Mouse (Mus musculus): ENCODE results near the gene Mov10l1. TPM values are rescaled to one million over a fixed set of nuclear protein-coding genes. Genes with fewer than 3 reads are reported as not detected.

The Mov10l1 gene
- total and polyA plus RNA-seq, 3 experiments = not detected

DNA sequence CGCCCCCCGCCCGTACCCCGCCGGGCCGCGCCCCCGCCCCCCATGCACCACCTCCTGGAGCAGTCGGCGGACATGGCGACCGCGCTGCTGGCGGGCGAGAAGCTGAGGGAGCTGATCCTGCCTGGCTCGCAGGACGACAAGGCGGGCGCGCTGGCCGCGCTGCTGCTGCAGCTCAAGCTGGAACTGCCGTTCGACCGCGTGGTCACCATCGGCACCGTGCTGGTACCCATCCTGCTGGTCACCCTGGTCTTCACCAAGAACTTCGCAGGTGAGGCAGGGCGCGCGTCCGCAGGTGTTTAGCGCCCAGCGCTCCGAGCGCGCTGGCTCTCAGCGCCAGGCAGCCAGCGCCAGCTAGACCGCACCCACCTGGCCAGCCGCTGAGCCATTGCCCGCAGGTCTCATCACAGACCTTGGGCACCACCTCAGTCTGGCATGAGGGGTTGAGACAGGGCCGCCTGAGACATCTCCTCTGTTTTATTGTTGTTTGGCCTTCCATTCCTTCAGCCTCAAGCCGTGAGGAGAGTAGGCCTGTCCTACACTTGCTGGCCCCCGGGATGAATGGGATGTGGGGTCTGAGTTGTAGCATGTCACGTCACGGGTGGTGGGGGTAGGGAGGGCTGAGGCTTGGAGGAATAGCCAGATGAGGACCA lies 77.4 kb downstream of the Mov10l1 start:
- TF ChIP-seq CTCF (IDR thresholded peaks at IDR 0.05; ENCODE audit: low read depth, low read length) (no peak), TAL1 (conservative IDR thresholded peaks at IDR 0.05; ENCODE audit: low read depth, low read length) (no peak), GATA1 (IDR thresholded peaks at IDR 0.05; ENCODE audit: borderline replicate concordance, low read length) (no peak), POLR2AphosphoS5 (IDR thresholded peaks at IDR 0.05; ENCODE audit: insufficient replicate concordance, low read depth, low read length) (no peak), GATA2 (IDR thresholded peaks at IDR 0.05; ENCODE audit: borderline replicate concordance, low read depth, low read length) (no peak)
- Histone ChIP-seq H3K9me3 (replicated peaks) (peaks cover 4% of the 10 kb centered on the region), H3K4me3 (ENCODE audit: low read depth, low read length) (no peak overlapping the region; the same call in 1 of the 2 replicates), H3K36me3 (replicated peaks) (no peaks in the 10 kb centered on the region), H3K4me1 (ENCODE audit: insufficient read depth, low read depth, low read length) (no peaks in the 10 kb centered on the region; the same call in 1 of the 2 replicates), H3K27me3 (ENCODE audit: insufficient read depth, low read length) (peaks cover 33% of the 10 kb centered on the region)
- ATAC-seq (ENCODE audit: extremely low read depth, insufficient number of reproducible peaks, low FRiP score, poor library complexity, severe bottlenecking) (no peak), DNase-seq (ENCODE audit: low spot score) (no peak)

DNA sequence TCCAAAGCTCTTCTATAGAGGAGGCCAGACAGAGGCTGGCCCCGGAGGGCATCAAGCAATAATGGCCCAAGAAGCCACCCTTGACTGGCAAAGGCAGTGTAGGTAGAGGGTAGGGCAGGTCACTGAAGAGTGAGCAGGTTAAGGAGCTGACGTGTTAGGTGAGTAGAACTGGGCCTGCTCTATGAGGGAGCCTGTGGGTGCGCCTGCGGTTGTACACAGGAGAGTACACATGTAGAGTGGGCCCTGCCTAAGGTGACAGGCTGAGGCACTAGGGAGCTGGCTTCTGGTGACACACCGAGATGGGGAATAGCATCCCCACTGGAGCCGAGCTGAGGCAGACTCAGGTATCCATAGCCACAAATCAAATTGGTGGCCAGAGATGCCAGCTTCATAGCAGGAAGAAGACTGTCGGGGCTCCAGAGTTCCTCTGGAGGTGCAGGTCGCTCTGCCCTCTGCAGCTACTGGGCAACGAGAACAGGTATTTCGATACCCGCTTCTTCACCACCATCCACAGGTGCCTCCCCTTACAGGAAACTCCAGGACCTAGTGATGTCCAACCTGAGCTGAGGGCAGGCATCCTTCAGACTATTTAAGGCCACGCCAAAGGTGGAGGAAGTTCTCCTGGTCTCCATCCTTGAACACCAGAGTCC lies 78.2 kb downstream of the Mov10l1 start:
- Histone ChIP-seq H3K4me1 (ENCODE audit: insufficient read depth, low read depth, low read length) (no peaks in the 10 kb centered on the region; the same call in 1 of the 2 replicates), H3K36me3 (replicated peaks) (no peaks in the 10 kb centered on the region), H3K9me3 (replicated peaks) (peaks cover 4% of the 10 kb centered on the region), H3K27me3 (ENCODE audit: insufficient read depth, low read length) (peaks cover 33% of the 10 kb centered on the region), H3K4me3 (ENCODE audit: low read depth, low read length) (no peak overlapping the region)
- TF ChIP-seq CTCF (IDR thresholded peaks at IDR 0.05; ENCODE audit: low read depth, low read length) = no peak
- TF ChIP-seq GATA1 (IDR thresholded peaks at IDR 0.05; ENCODE audit: borderline replicate concordance, low read length) = no peak
- TF ChIP-seq GATA2 (IDR thresholded peaks at IDR 0.05; ENCODE audit: borderline replicate concordance, low read depth, low read length) = no peak
- TF ChIP-seq TAL1 (conservative IDR thresholded peaks at IDR 0.05; ENCODE audit: low read depth, low read length) = no peak
- no peak for TF ChIP-seq POLR2AphosphoS5 (IDR thresholded peaks at IDR 0.05; ENCODE audit: insufficient replicate concordance, low read depth, low read length)
- DNase-seq (ENCODE audit: low spot score) (no peak), ATAC-seq (ENCODE audit: extremely low read depth, insufficient number of reproducible peaks, low FRiP score, poor library complexity, severe bottlenecking) (no peak)

DNA sequence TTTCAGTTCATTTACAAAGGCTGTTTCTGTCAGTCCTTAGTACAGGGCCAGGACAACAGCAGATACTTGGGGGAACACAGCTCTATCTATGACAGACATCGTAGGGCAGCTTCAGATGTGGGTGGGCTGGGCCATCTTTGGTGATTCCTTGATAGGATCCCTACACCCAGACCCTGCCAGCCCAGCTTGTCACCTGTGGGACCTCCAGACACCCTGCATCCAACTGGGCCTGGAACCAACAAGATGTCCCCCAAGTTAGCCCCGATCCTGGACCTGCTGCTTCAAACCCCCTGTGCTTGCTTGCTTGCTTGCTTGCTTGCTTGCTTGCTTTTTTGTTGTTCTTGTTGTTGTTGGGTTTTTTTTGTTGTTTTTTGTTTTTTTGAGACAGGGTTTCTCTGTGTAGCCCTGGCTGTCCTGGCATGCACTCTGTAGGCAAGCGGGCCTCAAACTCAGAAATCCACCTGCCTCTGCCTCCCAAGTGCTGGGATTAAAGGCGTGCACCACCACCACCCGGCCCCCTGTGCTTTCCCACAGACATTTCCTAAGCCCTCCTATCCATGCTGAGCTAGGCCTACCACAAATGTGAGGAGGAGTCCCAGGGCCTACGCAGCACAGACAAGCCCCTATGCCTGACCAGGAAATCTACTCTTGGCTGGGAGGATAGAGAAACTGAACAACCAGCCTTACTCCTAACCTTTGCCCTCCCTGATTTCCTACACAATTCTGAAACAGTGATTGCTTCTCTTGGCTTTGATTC lies 79.2 kb downstream of the Mov10l1 start:
- Histone ChIP-seq H3K4me1 (ENCODE audit: insufficient read depth, low read depth, low read length) (no peaks in the 10 kb centered on the region; the same call in 1 of the 2 replicates), H3K27me3 (ENCODE audit: insufficient read depth, low read length) (peaks cover 31% of the 10 kb centered on the region), H3K4me3 (ENCODE audit: low read depth, low read length) (no peak overlapping the region), H3K9me3 (replicated peaks) (peaks cover 4% of the 10 kb centered on the region), H3K36me3 (replicated peaks) (no peaks in the 10 kb centered on the region)
- DNase-seq (ENCODE audit: low spot score) (no peak), ATAC-seq (ENCODE audit: extremely low read depth, insufficient number of reproducible peaks, low FRiP score, poor library complexity, severe bottlenecking) (no peak)
- TF ChIP-seq GATA1 (IDR thresholded peaks at IDR 0.05; ENCODE audit: borderline replicate concordance, low read length) (no peak), GATA2 (IDR thresholded peaks at IDR 0.05; ENCODE audit: borderline replicate concordance, low read depth, low read length) (no peak), CTCF (IDR thresholded peaks at IDR 0.05; ENCODE audit: low read depth, low read length) (no peak), POLR2AphosphoS5 (IDR thresholded peaks at IDR 0.05; ENCODE audit: insufficient replicate concordance, low read depth, low read length) (no peak), TAL1 (conservative IDR thresholded peaks at IDR 0.05; ENCODE audit: low read depth, low read length) (no peak)

DNA sequence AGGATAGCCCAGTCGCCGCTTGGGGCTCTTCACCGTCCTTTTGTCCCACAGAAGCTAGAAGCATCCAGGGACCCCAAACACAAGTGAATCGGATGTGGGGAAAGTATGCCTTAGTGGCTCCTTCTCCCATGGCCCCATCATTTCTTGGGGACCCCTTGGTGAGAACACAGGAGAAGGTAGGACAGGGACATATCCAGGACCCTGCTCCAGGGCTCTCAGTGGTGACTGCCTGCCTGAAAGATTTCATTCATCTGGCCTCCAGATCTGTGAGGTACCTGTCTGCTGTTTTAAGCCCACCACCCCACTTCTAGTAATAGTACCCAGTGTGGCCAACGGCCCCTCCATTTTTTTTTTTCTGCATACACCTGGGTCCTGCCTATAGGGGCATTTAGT lies 79.8 kb downstream of the Mov10l1 start:
- no peak for TF ChIP-seq GATA1 (IDR thresholded peaks at IDR 0.05; ENCODE audit: borderline replicate concordance, low read length)
- TF ChIP-seq GATA2 (IDR thresholded peaks at IDR 0.05; ENCODE audit: borderline replicate concordance, low read depth, low read length) = no peak
- no peak for TF ChIP-seq TAL1 (conservative IDR thresholded peaks at IDR 0.05; ENCODE audit: low read depth, low read length)
- TF ChIP-seq CTCF (IDR thresholded peaks at IDR 0.05; ENCODE audit: low read depth, low read length) = no peak
- no peak for TF ChIP-seq POLR2AphosphoS5 (IDR thresholded peaks at IDR 0.05; ENCODE audit: insufficient replicate concordance, low read depth, low read length)
- H3K9me3 ChIP-seq (replicated peaks) = peaks cover 4% of the 10 kb centered on the region

DNA sequence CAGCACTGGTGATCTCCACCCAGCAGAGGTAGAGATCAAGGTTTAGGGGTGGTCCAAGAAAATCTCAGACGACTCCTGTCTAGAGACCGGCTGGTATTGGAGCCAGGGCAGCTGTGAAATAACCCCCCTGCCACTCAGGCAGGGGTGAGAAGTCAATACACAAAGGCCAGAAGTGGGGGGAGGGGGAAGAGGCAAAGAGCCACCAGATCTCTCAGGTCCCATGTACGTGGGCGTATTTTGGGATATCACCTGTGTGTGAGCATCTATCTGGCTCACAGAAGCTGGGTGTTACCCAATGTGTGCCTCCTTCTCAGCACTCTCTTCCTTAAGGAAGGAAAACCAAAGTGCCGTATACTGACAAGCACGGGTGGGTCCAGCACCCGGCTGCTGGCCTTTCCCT lies 80.3 kb downstream of the Mov10l1 start:
- Histone ChIP-seq H3K36me3 (replicated peaks) (no peaks in the 10 kb centered on the region), H3K4me1 (ENCODE audit: insufficient read depth, low read depth, low read length) (no peaks in the 10 kb centered on the region; the same call in 1 of the 2 replicates), H3K9me3 (replicated peaks) (peaks cover 6% of the 10 kb centered on the region), H3K4me3 (ENCODE audit: low read depth, low read length) (no peak overlapping the region), H3K27me3 (ENCODE audit: insufficient read depth, low read length) (peaks cover 37% of the 10 kb centered on the region)
- no peak for TF ChIP-seq GATA2 (IDR thresholded peaks at IDR 0.05; ENCODE audit: borderline replicate concordance, low read depth, low read length)
- TF ChIP-seq GATA1 (IDR thresholded peaks at IDR 0.05; ENCODE audit: borderline replicate concordance, low read length) = no peak
- TF ChIP-seq TAL1 (conservative IDR thresholded peaks at IDR 0.05; ENCODE audit: low read depth, low read length) = no peak
- no peak for TF ChIP-seq POLR2AphosphoS5 (IDR thresholded peaks at IDR 0.05; ENCODE audit: insufficient replicate concordance, low read depth, low read length)
- TF ChIP-seq CTCF (IDR thresholded peaks at IDR 0.05; ENCODE audit: low read depth, low read length) = no peak
- ATAC-seq (ENCODE audit: extremely low read depth, insufficient number of reproducible peaks, low FRiP score, poor library complexity, severe bottlenecking) = no peak
- no peak for DNase-seq (ENCODE audit: low spot score)

More for the DNA sequence above, 79.8 kb downstream of the Mov10l1 start:
- Histone ChIP-seq H3K27me3 (ENCODE audit: insufficient read depth, low read length) (peaks cover 34% of the 10 kb centered on the region), H3K4me1 (ENCODE audit: insufficient read depth, low read depth, low read length) (no peaks in the 10 kb centered on the region; the same call in 1 of the 2 replicates), H3K4me3 (ENCODE audit: low read depth, low read length) (no peak overlapping the region), H3K36me3 (replicated peaks) (no peaks in the 10 kb centered on the region)
- ATAC-seq (ENCODE audit: extremely low read depth, insufficient number of reproducible peaks, low FRiP score, poor library complexity, severe bottlenecking) (no peak), DNase-seq (ENCODE audit: low spot score) (no peak)

DNA sequence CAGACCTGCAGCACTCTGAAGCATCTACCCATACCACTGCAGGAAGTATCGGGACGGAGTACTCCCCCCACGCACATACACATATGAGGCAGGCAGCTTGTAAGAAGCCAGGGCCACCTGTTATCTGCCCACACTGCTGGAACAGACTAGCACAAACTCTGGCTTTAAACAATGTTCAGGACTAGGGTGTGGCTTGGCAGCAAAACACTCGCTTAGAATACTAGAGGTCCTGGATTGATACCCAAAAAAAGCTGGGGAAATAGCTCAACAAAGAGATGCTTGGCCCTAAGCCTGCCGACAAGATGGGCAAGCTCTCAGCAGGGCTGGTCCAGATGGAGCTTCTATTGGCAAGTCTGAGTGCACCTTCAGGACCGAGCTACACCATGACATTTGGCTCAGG lies 80.8 kb downstream of the Mov10l1 start:
- H3K4me1 ChIP-seq (ENCODE audit: insufficient read depth, low read depth, low read length) = no peaks in the 10 kb centered on the region; the same call in 1 of the 2 replicates
- H3K36me3 ChIP-seq (replicated peaks) = no peaks in the 10 kb centered on the region
- peaks cover 41% of the 10 kb centered on the region for H3K27me3 ChIP-seq (ENCODE audit: insufficient read depth, low read length)
- peaks cover 7% of the 10 kb centered on the region for H3K9me3 ChIP-seq (replicated peaks)
- no peak overlapping the region for H3K4me3 ChIP-seq (ENCODE audit: low read depth, low read length)
- DNase-seq (ENCODE audit: low spot score) = no peak
- ATAC-seq (ENCODE audit: extremely low read depth, insufficient number of reproducible peaks, low FRiP score, poor library complexity, severe bottlenecking) = no peak
- TF ChIP-seq GATA2 (IDR thresholded peaks at IDR 0.05; ENCODE audit: borderline replicate concordance, low read depth, low read length) (no peak), GATA1 (IDR thresholded peaks at IDR 0.05; ENCODE audit: borderline replicate concordance, low read length) (no peak), CTCF (IDR thresholded peaks at IDR 0.05; ENCODE audit: low read depth, low read length) (no peak), POLR2AphosphoS5 (IDR thresholded peaks at IDR 0.05; ENCODE audit: insufficient replicate concordance, low read depth, low read length) (no peak), TAL1 (conservative IDR thresholded peaks at IDR 0.05; ENCODE audit: low read depth, low read length) (no peak)
